Mouse (Mus musculus) olfactory bulb, adult 2 months (tissue): ENCODE measurements around the gene Fry. TPM values are rescaled to one million over a fixed set of nuclear protein-coding genes. Genes with fewer than 3 reads are reported as not detected.
A peak's percentile ranks its signal among the peaks of the same experiment; 100 is the strongest.

Experiments
- H3K27ac ChIP-seq: fragments of 200-500 bp; 2 replicates; pipeline ENCODE4 v1.5.1; 2012; ENCODE audit warnings: low read depth, low read length; ENCODE audit not compliant: insufficient read depth
- H3K4me1 ChIP-seq: fragments of 200-500 bp; 2 replicates; pipeline ENCODE4 v1.6.1; 2012; ENCODE audit warnings: low read length; ENCODE audit not compliant: control insufficient read depth, insufficient read depth
- H3K4me3 ChIP-seq: fragments of 200-500 bp; 2 replicates; pipeline ENCODE4 v1.5.1; 2012; ENCODE audit warnings: mild to moderate bottlenecking, low read depth, low read length, moderate library complexity; ENCODE audit not compliant: insufficient read depth
- CTCF ChIP-seq: fragments of 200-500 bp; IDR thresholded peaks from 2 replicates; pipeline ENCODE4 v1.5.1; 2012; ENCODE audit warnings: low read depth, mild to moderate bottlenecking, low read length, moderate library complexity; ENCODE audit not compliant: insufficient read depth
- POLR2A ChIP-seq: fragments of 200-500 bp; IDR thresholded peaks from 2 replicates; pipeline ENCODE4 v1.6.1; 2012; ENCODE audit warnings: mild to moderate bottlenecking, low read depth, low read length, moderate library complexity; ENCODE audit not compliant: insufficient read depth
- WGBS: fragments of 180-500 bp; shearing (Covaris S2); methylation state at CpG from one replicate; pipeline ENCODE4 v1.1.7; 2018; 5-methylcytosine and 5-hydroxymethylcytosine counted together
- polyA plus RNA-seq: library from polyadenylated mRNA; stranded (reverse); fragments of >200 nt; gene quantifications from 2 replicates; pipeline ENCODE4 v1.2.4, GENCODE M21; 2012; ENCODE audit warnings: low replicate concordance; ENCODE audit not compliant: missing spikeins, insufficient read depth, insufficient read length

Fry gene
- polyA plus RNA-seq, 1 experiment: not detected

- TF ChIP-seq POLR2A (no peak), CTCF (no peak)
- H3K4me1 ChIP-seq: no peaks in the 10 kb centered on the region
- no peak overlapping the region for H3K4me3 ChIP-seq
- no peak overlapping the region for H3K27ac ChIP-seq
- 94% methylated on average over 2 of the region's 2 CpGs for WGBS
These were observed 183.7 kb downstream of the Fry start for GRCm38 (mm10) chr5:150302123-150302522.

GRCm38 (mm10) chr5:150302996-150303395, 184.6 kb downstream of the Fry start:
- no peak overlapping the region for H3K27ac ChIP-seq
- H3K4me1 ChIP-seq: no peaks in the 10 kb centered on the region
- H3K4me3 ChIP-seq: no peak overlapping the region
- no peak for TF ChIP-seq POLR2A
- TF ChIP-seq CTCF: no peak
- WGBS: 77% methylated on average over 5 of the region's 5 CpGs

- WGBS: 86% methylated on average over 5 of the region's 5 CpGs
- Histone ChIP-seq H3K27ac (no peak overlapping the region), H3K4me1 (no peaks in the 10 kb centered on the region), H3K4me3 (no peak overlapping the region)
- no peak for TF ChIP-seq CTCF
- TF ChIP-seq POLR2A: no peak
These were observed 188.1 kb downstream of the Fry start for GRCm38 (mm10) chr5:150306497-150306896.

GRCm38 (mm10) chr5:150313229-150313628, 194.8 kb downstream of the Fry start:
- Histone ChIP-seq H3K27ac (no peak overlapping the region), H3K4me3 (no peak overlapping the region), H3K4me1 (0 out of 2 replicates have a peak, but pooled peaks cover 2% of the 10 kb centered on the region)
- WGBS: 67% methylated on average over 2 of the region's 2 CpGs
- TF ChIP-seq POLR2A: no peak
- TF ChIP-seq CTCF: no peak

GRCm38 (mm10) chr5:150314582-150314981, 196.1 kb downstream of the Fry start:
- Histone ChIP-seq H3K27ac (no peak overlapping the region), H3K4me3 (no peak overlapping the region), H3K4me1 (0 out of 2 replicates have a peak, but pooled peaks cover 2% of the 10 kb centered on the region)
- TF ChIP-seq CTCF: no peak
- TF ChIP-seq POLR2A: no peak
- WGBS: 95% methylated on average over 6 of the region's 6 CpGs

- 72% methylated on average over 5 of the region's 5 CpGs for WGBS
These were observed 207.0 kb downstream of the Fry start for GRCm38 (mm10) chr5:150325411-150325810.

GRCm38 (mm10) chr5:150328686-150329085, 210.2 kb downstream of the Fry start:
- WGBS: 78% methylated on average over 6 of the region's 6 CpGs
- Histone ChIP-seq H3K4me1 (peaks cover 5% of the 10 kb centered on the region; the same call in 1 of the 2 replicates), H3K27ac (no peak overlapping the region), H3K4me3 (no peak overlapping the region)
- TF ChIP-seq CTCF: no peak

More at GRCm38 (mm10) chr5:150325411-150325810, 207.0 kb downstream of the Fry start:
- H3K4me1 ChIP-seq: peaks cover 3% of the 10 kb centered on the region; the same call in 1 of the 2 replicates
- TF ChIP-seq POLR2A (no peak), CTCF (no peak)
- H3K4me3 ChIP-seq: no peak overlapping the region
- no peak overlapping the region for H3K27ac ChIP-seq

- peaks cover 5% of the 10 kb centered on the region; the same call in 1 of the 2 replicates for H3K4me1 ChIP-seq
- H3K27ac ChIP-seq: no peak overlapping the region
- H3K4me3 ChIP-seq: no peak overlapping the region
- no peak for TF ChIP-seq CTCF
- TF ChIP-seq POLR2A: no peak
- 87% methylated on average over 2 of the region's 2 CpGs for WGBS
These were observed 213.4 kb downstream of the Fry start for GRCm38 (mm10) chr5:150331821-150332220.

- 77% methylated on average over 5 of the region's 5 CpGs for WGBS
- Histone ChIP-seq H3K4me3 (no peak overlapping the region), H3K27ac (peak overlapping the region; percentile 21; the same call in 1 of the 2 replicates), H3K4me1 (peaks cover 5% of the 10 kb centered on the region; the same call in 1 of the 2 replicates)
- TF ChIP-seq POLR2A (no peak), CTCF (no peak)
These were observed 214.4 kb downstream of the Fry start for GRCm38 (mm10) chr5:150332810-150333209.

GRCm38 (mm10) chr5:150333328-150333731, 214.9 kb downstream of the Fry start:
- TF ChIP-seq CTCF (no peak), POLR2A (no peak)
- Histone ChIP-seq H3K4me1 (0 out of 2 replicates have a peak, but pooled peaks cover 2% of the 10 kb centered on the region), H3K4me3 (no peak overlapping the region), H3K27ac (no peak overlapping the region)
- 85% methylated on average over 10 of the region's 10 CpGs for WGBS
